Mouse (Mus musculus): Measurements from ENCODE around the gene Parpbp. TPM values are rescaled to one million over a fixed set of nuclear protein-coding genes. Genes with fewer than 3 reads are reported as not detected.

Parpbp gene
- total RNA-seq (2014; rRNA removed) (2.1 and 7.7 TPM in 2 replicates), polyA plus RNA-seq (2015; fragmentation: Nextera tagmentation; extraction: Ambion mirVana) (0.83 and 1.0 TPM in 2 replicates)

DNA sequence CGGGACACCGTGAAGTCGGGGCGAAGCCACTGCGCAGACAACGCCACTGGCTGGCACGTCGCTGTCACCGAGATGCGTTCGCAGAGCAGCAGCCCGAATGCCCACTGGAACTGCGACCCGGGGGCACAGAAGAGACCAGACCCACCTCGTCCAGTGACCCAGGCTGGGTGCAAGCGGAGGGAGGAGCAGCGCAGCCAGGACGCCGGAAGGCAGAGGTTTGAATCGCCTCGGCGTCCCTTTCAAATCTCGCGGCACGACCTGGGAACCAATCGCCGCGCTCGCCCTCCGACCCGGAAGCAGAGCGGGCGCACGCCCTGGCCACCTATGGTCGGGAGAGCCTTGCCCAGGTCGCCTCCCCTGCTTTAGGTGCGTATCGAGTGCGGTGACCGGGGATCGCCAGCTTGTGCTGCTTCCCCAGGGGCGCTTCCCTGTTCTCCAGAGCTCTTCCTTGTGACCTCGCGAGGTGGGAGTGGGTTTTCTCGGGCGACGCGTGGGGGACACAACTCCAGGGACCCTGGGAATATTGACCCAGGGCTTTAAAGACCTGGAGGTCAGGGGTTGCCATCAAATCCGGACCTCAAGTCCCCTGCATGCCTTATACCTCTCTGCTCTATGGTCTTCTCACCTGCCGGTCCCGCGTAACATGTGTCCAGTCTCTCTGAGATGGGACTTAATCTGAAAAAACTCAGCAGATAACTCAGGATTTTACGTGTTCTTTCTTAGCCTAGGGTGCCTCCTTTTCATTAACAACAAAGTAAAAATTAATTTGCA is at the start of gene Parpbp, which contains the start of gene Nup37:
Parpbp (minus strand) TSS at position 235 of the 771 bp plus-strand sequence.
Nup37 (plus strand) TSS at position 286 of the 771 bp plus-strand sequence.
- Histone ChIP-seq H3K4me3 (ENCODE audit: low read depth, low read length) (peak within 1 kb of the TSS; percentile 77), H3K9me3 (ENCODE audit: low read length) (no peaks in the 10 kb centered on the region), H3K36me3 (ENCODE audit: insufficient read depth, low read length) (peaks cover 4% of the 10 kb centered on the region; the same call in 1 of the 2 replicates), H3K4me1 (ENCODE audit: insufficient read depth, low read length) (peaks cover 6% of the 10 kb centered on the region; the same call in 1 of the 2 replicates), H3K27me3 (ENCODE audit: insufficient read depth, low read length) (no peaks in the 10 kb centered on the region), H3K27ac (ENCODE audit: low read depth, low read length) (no peak within 1 kb of the TSS), H3K4me2 (ENCODE audit: low read depth, low read length, poor library complexity, severe bottlenecking) (peak within 1 kb of the TSS; percentile 93), H3K9ac (replicated peaks; ENCODE audit: low read length, poor library complexity, severe bottlenecking) (peak within 1 kb of the TSS; percentile 86)
- peak; percentile 5; the same call in 1 of the 2 replicates for TF ChIP-seq CTCF (IDR thresholded peaks at IDR 0.05)
- 1% methylated on average over 52 of the region's 53 CpGs for WGBS
- peak; percentile 98 for ATAC-seq (ENCODE audit: low FRiP score)
- DNase-seq (ENCODE audit: low spot score) = peak; percentile 84

DNA sequence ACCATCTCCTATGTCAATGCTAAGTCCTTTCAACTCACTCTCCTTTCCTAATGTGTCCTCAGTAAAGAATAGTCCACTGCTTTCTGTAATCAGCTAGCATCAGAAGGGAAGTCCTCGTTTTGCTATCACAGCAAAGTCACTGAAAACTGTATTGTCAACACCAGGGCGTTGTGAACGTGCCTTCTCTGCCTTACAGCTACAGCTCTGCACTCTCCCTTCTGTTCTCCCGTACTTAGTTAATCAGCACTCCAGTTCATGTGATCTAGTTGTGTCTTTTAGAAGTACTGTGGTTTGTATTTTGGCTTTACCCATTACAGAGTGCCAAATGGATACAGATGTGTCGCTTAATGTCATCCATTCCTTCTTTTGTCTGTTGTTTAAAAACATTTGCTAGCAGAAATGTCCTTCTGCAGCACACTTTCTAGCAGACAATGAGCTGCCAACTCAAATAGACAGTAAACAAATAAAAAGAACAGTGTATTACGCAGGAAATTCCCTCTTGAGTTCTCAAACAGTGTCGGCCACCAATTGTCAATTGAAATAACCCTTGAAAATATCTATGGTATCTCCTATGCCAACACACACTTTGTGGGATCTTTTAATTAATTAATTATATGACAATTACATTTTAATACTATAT is 20.8 kb upstream of the Parpbp start:
- Histone ChIP-seq H3K36me3 (ENCODE audit: insufficient read depth, low read length) (no peaks in the 10 kb centered on the region), H3K4me3 (ENCODE audit: low read depth, low read length) (no peak overlapping the region), H3K27me3 (ENCODE audit: insufficient read depth, low read length) (no peaks in the 10 kb centered on the region), H3K9ac (replicated peaks; ENCODE audit: low read length, poor library complexity, severe bottlenecking) (no peak overlapping the region), H3K27ac (ENCODE audit: low read depth, low read length) (no peak overlapping the region), H3K4me2 (ENCODE audit: low read depth, low read length, poor library complexity, severe bottlenecking) (no peak overlapping the region), H3K9me3 (ENCODE audit: low read length) (no peaks in the 10 kb centered on the region), H3K4me1 (ENCODE audit: insufficient read depth, low read length) (no peaks in the 10 kb centered on the region)
- WGBS = 82% methylated on average over 7 of the region's 7 CpGs
- no peak for DNase-seq (ENCODE audit: low spot score)
- no peak for TF ChIP-seq CTCF (IDR thresholded peaks at IDR 0.05)
- ATAC-seq (ENCODE audit: low FRiP score) = no peak

DNA sequence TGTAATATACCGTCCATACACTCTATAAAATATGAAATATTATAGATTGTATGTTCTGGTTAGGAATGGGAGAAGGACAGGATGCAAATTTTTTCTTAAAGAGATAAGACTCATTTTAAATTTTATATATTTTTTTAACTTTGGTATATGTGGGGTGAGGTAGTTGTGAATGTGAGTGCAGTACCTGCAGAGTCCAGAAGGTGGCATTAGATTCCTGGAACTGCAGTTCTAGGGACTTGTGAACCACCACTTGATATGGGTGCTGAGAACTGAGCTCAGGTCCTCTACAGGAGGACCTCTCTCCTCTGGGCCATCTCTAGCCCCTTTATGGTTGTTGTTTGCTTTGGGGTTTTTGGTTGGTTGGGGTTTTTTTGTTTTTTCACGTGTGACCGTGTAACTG is 19.4 kb upstream of the Parpbp start:
- H3K36me3 ChIP-seq (ENCODE audit: insufficient read depth, low read length) = no peaks in the 10 kb centered on the region
- H3K4me3 ChIP-seq (ENCODE audit: low read depth, low read length) = no peak overlapping the region
- ATAC-seq (ENCODE audit: low FRiP score) = no peak
- no peak for DNase-seq (ENCODE audit: low spot score)
- no peak overlapping the region for H3K27ac ChIP-seq (ENCODE audit: low read depth, low read length)
- no peak overlapping the region for H3K4me2 ChIP-seq (ENCODE audit: low read depth, low read length, poor library complexity, severe bottlenecking)
- no peaks in the 10 kb centered on the region for H3K27me3 ChIP-seq (ENCODE audit: insufficient read depth, low read length)
- 99% methylated on average over 3 of the region's 3 CpGs for WGBS
- H3K9ac ChIP-seq (replicated peaks; ENCODE audit: low read length, poor library complexity, severe bottlenecking) = no peak overlapping the region
- H3K9me3 ChIP-seq (ENCODE audit: low read length) = no peaks in the 10 kb centered on the region
- H3K4me1 ChIP-seq (ENCODE audit: insufficient read depth, low read length) = no peaks in the 10 kb centered on the region
- TF ChIP-seq CTCF (IDR thresholded peaks at IDR 0.05) = peak; percentile 30; the same call in 1 of the 2 replicates

DNA sequence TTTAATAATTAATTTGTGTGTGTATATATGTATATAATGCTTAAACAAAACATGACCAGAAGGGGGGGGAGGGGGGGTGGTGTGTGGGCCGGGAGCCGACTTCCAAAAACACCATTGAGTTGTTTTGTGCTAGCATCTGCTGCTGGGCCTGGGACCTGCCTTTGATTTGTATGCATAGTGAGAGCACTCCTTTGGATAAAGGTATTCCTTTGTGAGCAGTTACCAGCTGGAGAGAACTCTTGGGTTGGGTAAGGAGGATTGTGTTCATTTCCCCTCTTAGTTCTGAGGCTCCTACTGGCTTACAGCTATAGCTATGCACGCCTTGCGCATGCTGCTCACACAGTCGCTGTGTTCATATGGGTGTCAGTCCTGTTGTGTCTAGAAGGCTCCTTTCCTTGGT is 15.9 kb upstream of the Parpbp start:
- 87% methylated on average over 5 of the region's 5 CpGs for WGBS
- ATAC-seq (ENCODE audit: low FRiP score) = no peak
- H3K27me3 ChIP-seq (ENCODE audit: insufficient read depth, low read length) = no peaks in the 10 kb centered on the region
- no peaks in the 10 kb centered on the region for H3K4me1 ChIP-seq (ENCODE audit: insufficient read depth, low read length)
- TF ChIP-seq CTCF (IDR thresholded peaks at IDR 0.05) = no peak
- no peak for DNase-seq (ENCODE audit: low spot score)
- H3K9me3 ChIP-seq (ENCODE audit: low read length) = no peaks in the 10 kb centered on the region
- H3K9ac ChIP-seq (replicated peaks; ENCODE audit: low read length, poor library complexity, severe bottlenecking) = no peak overlapping the region
- no peak overlapping the region for H3K4me3 ChIP-seq (ENCODE audit: low read depth, low read length)
- no peaks in the 10 kb centered on the region; the same call in 1 of the 2 replicates for H3K36me3 ChIP-seq (ENCODE audit: insufficient read depth, low read length)
- no peak overlapping the region for H3K4me2 ChIP-seq (ENCODE audit: low read depth, low read length, poor library complexity, severe bottlenecking)
- no peak overlapping the region for H3K27ac ChIP-seq (ENCODE audit: low read depth, low read length)

DNA sequence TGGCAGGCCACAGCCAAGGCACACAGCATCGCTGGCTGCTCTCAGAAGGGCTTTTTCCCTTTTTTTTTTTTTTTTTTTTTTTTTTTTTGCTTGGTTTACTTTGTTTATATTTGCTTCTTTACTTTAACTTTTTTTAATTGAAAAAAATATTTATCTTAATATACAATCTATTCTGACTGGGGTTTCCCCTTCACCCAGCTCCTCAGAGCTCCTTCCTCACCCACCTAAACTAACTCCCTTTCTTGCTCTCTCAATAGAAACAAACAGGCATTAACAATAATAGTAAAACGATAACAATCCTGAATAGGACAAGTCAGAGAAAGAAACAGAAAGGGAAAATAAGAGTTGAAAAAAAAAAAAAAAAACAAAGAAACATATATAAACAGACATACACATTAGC is 15.4 kb upstream of the Parpbp start:
- no peak overlapping the region for H3K4me3 ChIP-seq (ENCODE audit: low read depth, low read length)
- TF ChIP-seq CTCF (IDR thresholded peaks at IDR 0.05) = no peak
- no peak overlapping the region for H3K27ac ChIP-seq (ENCODE audit: low read depth, low read length)
- DNase-seq (ENCODE audit: low spot score) (no peak), ATAC-seq (ENCODE audit: low FRiP score) (no peak)
- no peaks in the 10 kb centered on the region; the same call in 1 of the 2 replicates for H3K36me3 ChIP-seq (ENCODE audit: insufficient read depth, low read length)
- H3K4me1 ChIP-seq (ENCODE audit: insufficient read depth, low read length) = no peaks in the 10 kb centered on the region
- H3K4me2 ChIP-seq (ENCODE audit: low read depth, low read length, poor library complexity, severe bottlenecking) = no peak overlapping the region
- WGBS = 92% methylated on average over 2 of the region's 2 CpGs
- H3K9ac ChIP-seq (replicated peaks; ENCODE audit: low read length, poor library complexity, severe bottlenecking) = no peak overlapping the region
- no peaks in the 10 kb centered on the region for H3K9me3 ChIP-seq (ENCODE audit: low read length)
- H3K27me3 ChIP-seq (ENCODE audit: insufficient read depth, low read length) = no peaks in the 10 kb centered on the region

DNA sequence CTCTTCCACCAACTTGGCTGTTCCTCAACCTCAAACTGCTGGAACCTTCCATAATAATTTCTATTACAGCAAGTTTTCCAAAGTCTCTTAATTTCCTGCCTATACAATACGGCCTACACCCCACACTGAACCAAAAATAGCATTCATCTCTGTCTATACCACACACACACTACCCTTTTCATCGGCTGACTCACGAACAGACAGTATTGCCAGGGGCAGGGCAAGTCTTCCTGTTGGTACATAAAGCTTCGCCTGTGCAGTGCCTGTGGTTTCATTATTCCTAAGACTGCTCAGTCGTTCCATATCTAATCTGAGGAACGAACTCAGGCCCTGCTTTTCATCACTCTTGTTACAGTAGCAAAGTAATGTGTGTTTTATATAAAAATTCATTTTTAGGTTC is 4.9 kb upstream of the Parpbp start:
- Histone ChIP-seq H3K9ac (replicated peaks; ENCODE audit: low read length, poor library complexity, severe bottlenecking) (no peak overlapping the region), H3K9me3 (ENCODE audit: low read length) (no peaks in the 10 kb centered on the region), H3K36me3 (ENCODE audit: insufficient read depth, low read length) (peaks cover 10% of the 10 kb centered on the region), H3K4me3 (ENCODE audit: low read depth, low read length) (no peak overlapping the region), H3K4me1 (ENCODE audit: insufficient read depth, low read length) (no peaks in the 10 kb centered on the region), H3K27me3 (ENCODE audit: insufficient read depth, low read length) (no peaks in the 10 kb centered on the region), H3K27ac (ENCODE audit: low read depth, low read length) (no peak overlapping the region), H3K4me2 (ENCODE audit: low read depth, low read length, poor library complexity, severe bottlenecking) (no peak overlapping the region)
- WGBS = 94% methylated on average over 6 of the region's 6 CpGs
- no peak for ATAC-seq (ENCODE audit: low FRiP score)
- no peak for DNase-seq (ENCODE audit: low spot score)
- TF ChIP-seq CTCF (IDR thresholded peaks at IDR 0.05) = no peak
